Mouse (Mus musculus): ENCODE data around the gene Dlgap1.

DNA sequence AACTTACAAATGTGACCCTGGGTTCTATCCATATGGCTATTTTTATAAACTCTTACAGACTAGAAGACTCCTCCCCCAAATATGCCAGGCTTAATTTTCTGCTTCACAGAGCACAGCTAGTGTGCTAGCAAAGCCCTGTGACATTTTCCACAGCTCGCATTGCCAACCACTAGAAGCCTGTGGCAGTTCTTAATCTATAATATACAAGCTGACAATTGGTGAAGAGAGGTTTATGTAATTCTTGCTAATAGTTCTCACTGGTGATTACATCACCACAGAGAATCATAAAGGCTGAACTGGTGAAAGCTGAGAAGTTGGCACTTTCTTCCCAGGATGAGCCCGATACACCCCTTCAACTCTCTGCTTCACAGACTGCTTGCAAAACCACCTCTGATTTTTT, 103.2 kb downstream of the Dlgap1 start:
- TF ChIP-seq GATA1 (IDR thresholded peaks at IDR 0.05; ENCODE audit: borderline replicate concordance, low read length) (no peak), FLI1 (IDR thresholded peaks at IDR 0.05; ENCODE audit: low read length) (no peak)
